Mouse (Mus musculus) right cerebral cortex, adult 2 months (tissue): Measurements from ENCODE around the gene Elovl6.

Experiments
- DNase-seq, 2 experiments: peaks; one replicate each; pipeline ENCODE4 v3.0.0; 2021 to 2022; ENCODE audit warnings: low spot score in 2 of 2

Gene Elovl6

GRCm38 (mm10) chr3:129646781-129647180 is 114.6 kb downstream of the Elovl6 start:
- DNase-seq: no peak

GRCm38 (mm10) chr3:129647312-129647711 is 115.2 kb downstream of the Elovl6 start:
- no peak for DNase-seq

GRCm38 (mm10) chr3:129648598-129648997 is 116.4 kb downstream of the Elovl6 start:
- no peak for DNase-seq

GRCm38 (mm10) chr3:129649586-129650292 is 117.6 kb downstream of the Elovl6 start:
- DNase-seq: no peak

- no peak for DNase-seq
Observed at GRCm38 (mm10) chr3:129650293-129650612, 118.1 kb downstream of the Elovl6 start.

GRCm38 (mm10) chr3:129650931-129651330 is 118.8 kb downstream of the Elovl6 start:
- DNase-seq: no peak

- no peak for DNase-seq
Observed at GRCm38 (mm10) chr3:129651765-129652164, 119.6 kb downstream of the Elovl6 start.

GRCm38 (mm10) chr3:129652476-129652875 is 120.3 kb downstream of the Elovl6 start:
- no peak for DNase-seq

- no peak for DNase-seq
Observed at GRCm38 (mm10) chr3:129656540-129656939, 124.4 kb downstream of the Elovl6 start.

- DNase-seq: no peak
Observed at GRCm38 (mm10) chr3:129657222-129657621, 125.1 kb downstream of the Elovl6 start.

- DNase-seq: no peak
Observed at GRCm38 (mm10) chr3:129657775-129658174, 125.6 kb downstream of the Elovl6 start.

- no peak for DNase-seq
Observed at GRCm38 (mm10) chr3:129658776-129659175, 126.6 kb downstream of the Elovl6 start.

GRCm38 (mm10) chr3:129663906-129664305 is 131.8 kb downstream of the Elovl6 start:
- DNase-seq: no peak

GRCm38 (mm10) chr3:129675923-129676322 is 143.8 kb downstream of the Elovl6 start:
- DNase-seq: no peak

- DNase-seq: no peak
Observed at GRCm38 (mm10) chr3:129680258-129680657, 148.1 kb downstream of the Elovl6 start.

- no peak for DNase-seq
Observed at GRCm38 (mm10) chr3:129681841-129682240, 149.7 kb downstream of the Elovl6 start.

GRCm38 (mm10) chr3:129682389-129682788 is 150.2 kb downstream of the Elovl6 start:
- DNase-seq: peak in 1 of 2 experiments; percentile 21

- DNase-seq: no peak
Observed at GRCm38 (mm10) chr3:129683060-129683679, 151.0 kb downstream of the Elovl6 start.

GRCm38 (mm10) chr3:129686196-129686595 is 154.0 kb downstream of the Elovl6 start:
- DNase-seq: no peak

- DNase-seq: peak; percentile 78 to 85
Observed at GRCm38 (mm10) chr3:129686698-129687333, 154.7 kb downstream of the Elovl6 start.

- no peak for DNase-seq
Observed at GRCm38 (mm10) chr3:129687429-129687828, 155.3 kb downstream of the Elovl6 start.
